Comparison of ENCODE assay signal across 8 mouse cellular contexts in the genomic region with DNA sequence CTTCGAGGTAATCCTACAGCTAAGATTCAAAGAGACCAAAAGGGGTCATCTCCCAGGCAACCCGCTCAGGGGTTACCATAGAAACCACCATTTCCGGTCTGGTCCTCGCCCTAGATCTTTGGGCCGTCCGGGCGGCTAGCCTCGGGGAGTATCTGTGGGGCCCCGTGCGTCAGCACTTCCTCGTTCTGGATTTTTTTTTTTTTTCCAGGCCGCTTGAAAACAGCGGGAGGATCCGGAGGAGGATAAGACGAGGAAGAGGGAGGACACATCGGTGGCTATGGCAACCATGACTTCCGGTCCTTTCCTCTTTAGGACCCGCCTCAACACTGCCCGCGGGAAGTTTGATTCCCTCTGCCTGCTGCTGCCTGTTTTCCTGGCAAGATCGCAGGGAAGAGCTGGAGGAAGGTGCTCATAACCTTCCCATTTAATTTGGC. TPM values are rescaled to one million over a fixed set of nuclear protein-coding genes. Genes with fewer than 3 reads are reported as not detected.
DNase-seq lines count a peak whose midpoint lies in the region; ATAC-seq lines count a peak whose summit lies in the region.

A gene (minus strand): TSS at position 268 of the 434 bp plus-strand sequence.

- H3K36me3 ChIP-seq in hindbrain, embryonic 16.5 days (ENCODE audit: control insufficient read depth, insufficient read depth, low read length), result peaks cover 6% of the 10 kb centered on the region; the same call in 1 of the 2 replicates
- H3K36me3 ChIP-seq in macrophage (ENCODE audit: inconsistent target), result no peaks in the 10 kb centered on the region

- peak; percentile 97 for DNase-seq in R1 (ENCODE audit: low read depth, low spot score)
- peak; percentile 94 to 96 for DNase-seq in cerebellum, postnatal 14 days
- DNase-seq in gastrocnemius, adult 18-20 months (ENCODE audit: low spot score), result peak; percentile 91
- peak; percentile 91 for DNase-seq in left cerebral cortex, adult 18-20 months (ENCODE audit: low spot score in 2 of 2)
- DNase-seq in right cerebral cortex, adult 18-20 months, result peak; percentile 91
- DNase-seq in urinary bladder, postnatal 10 days (ENCODE audit: low spot score), result peak; percentile 57

- peak within 1 kb of the TSS; percentile 59 for H3K4me2 ChIP-seq in hindbrain, embryonic 16.5 days (ENCODE audit: low read length)

- no peaks in the 10 kb centered on the region for H3K27me3 ChIP-seq in hindbrain, embryonic 16.5 days (replicated peaks; ENCODE audit: control insufficient read depth, insufficient read depth, low read length)

- peak within 1 kb of the TSS; percentile 59 for H3K4me3 ChIP-seq in hindbrain, embryonic 16.5 days (ENCODE audit: low read length)
- peak within 1 kb of the TSS; percentile 51 for H3K4me3 ChIP-seq in macrophage (ENCODE audit: inconsistent target)

- H3K9me3 ChIP-seq in hindbrain, embryonic 16.5 days (ENCODE audit: control insufficient read depth, low read length), result no peaks in the 10 kb centered on the region

- ATAC-seq in hindbrain, embryonic 16.5 days, result peak; percentile 97

- H3K79me2 ChIP-seq in macrophage (ENCODE audit: inconsistent target), result no peaks in the 10 kb centered on the region

- peak within 1 kb of the TSS; percentile 72 for H3K9ac ChIP-seq in hindbrain, embryonic 16.5 days (ENCODE audit: low read depth, low read length)

- H3K4me1 ChIP-seq in hindbrain, embryonic 16.5 days (ENCODE audit: control insufficient read depth, insufficient read depth, low read depth, low read length), result peaks cover 11% of the 10 kb centered on the region

- peak within 1 kb of the TSS; percentile 97 for H3K27ac ChIP-seq in hindbrain, embryonic 16.5 days (ENCODE audit: low read depth, low read length)
- peak within 1 kb of the TSS; percentile 10 for H3K27ac ChIP-seq in macrophage

- WGBS in hindbrain, embryonic 16.5 days, result under 1% methylated on average over 21 of the region's 21 CpGs
- WGBS in macrophage (ENCODE audit: missing documents), result under 1% methylated on average over 21 of the region's 21 CpGs

RNA-seq across cellular contexts. Expression of the gene that starts here (rescaled TPM):
- 1 to 10 TPM; 1.8 to 2.8 TPM for total RNA-seq in gastrocnemius, adult 18-20 months (2021)
- polyA plus RNA-seq in hindbrain, embryonic 16.5 days (2015; fragmentation: Nextera tagmentation; extraction: Ambion mirVana), result 78.3 and 81.4 TPM in 2 replicates
- 10 to 100 TPM; 89.4 to 95.6 TPM for total RNA-seq in left cerebral cortex, adult 18-20 months (2021)
- 10 to 100 TPM; 12.9 to 30.3 (median 21.4) TPM for total RNA-seq in macrophage (2018; cell fraction: chromatin; rRNA removed)
- 1 to 10 TPM; 3.1 to 7.2 (median 4.7) TPM for total RNA-seq in macrophage (2018; cell fraction: cytosol; rRNA removed)
- total RNA-seq in macrophage (2018; cell fraction: nucleus; rRNA removed), result 10 to 100 TPM in 17 of 26 experiments, 1 to 10 TPM in 9; 6.7 to 20.2 (median 11.7) TPM
- polyA plus RNA-seq in macrophage (2018), result 3.3 to 7.4 TPM (median 3.6 TPM) in 3 replicates

Comparison
In these comparisons a context has a peak if more than half of its experiments do, and no peak if none do; other contexts are left out.
1. Peak in every context shown above with its lines: DNase-seq, ATAC-seq, H3K4me3 ChIP-seq and H3K27ac ChIP-seq.
2. RNA of the gene that starts here (total RNA-seq): 89.4 to 95.6 TPM in left cerebral cortex, adult 18-20 months; 1.8 to 2.8 TPM in gastrocnemius, adult 18-20 months; every median in the first group is over 10 times any median in the second.